Mouse (Mus musculus): ENCODE data around the gene Tm4sf19.

The Tm4sf19 gene

DNA sequence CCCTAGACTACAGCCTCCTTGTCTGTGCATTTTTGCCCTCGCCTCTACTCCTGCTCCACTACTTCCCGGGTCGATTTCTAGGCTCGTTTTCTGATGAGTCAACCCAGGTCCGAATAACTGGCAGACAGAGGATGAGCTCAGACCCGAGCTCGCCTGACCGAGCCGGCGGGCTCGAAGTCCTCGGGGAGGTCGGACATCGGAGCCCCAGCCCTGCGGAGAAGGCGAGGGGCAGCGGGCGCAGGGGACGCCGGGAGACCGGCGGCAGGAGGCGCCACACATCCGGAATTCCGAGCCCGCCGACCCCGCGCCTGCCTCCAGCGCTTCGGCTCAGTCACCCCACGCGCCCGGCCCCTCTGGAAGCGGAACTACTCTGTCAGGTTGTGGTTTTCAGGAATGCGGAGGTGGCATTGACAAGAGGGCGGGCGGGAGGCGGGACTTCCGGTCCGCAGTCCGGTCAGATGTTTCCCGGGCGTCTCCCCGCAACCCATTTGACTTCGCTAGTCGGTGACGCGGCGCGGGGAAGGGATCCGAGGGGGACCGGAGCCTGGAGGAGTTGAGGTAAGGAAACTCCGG lies 30.3 kb downstream of the Tm4sf19 start, which contains the start of gene Pcyt1a:
Pcyt1a (plus strand) TSS at position 448 of the 573 bp plus-strand sequence.
- peak; percentile 63 to 66 for DNase-seq (ENCODE audit: low spot score in 2 of 2)

DNA sequence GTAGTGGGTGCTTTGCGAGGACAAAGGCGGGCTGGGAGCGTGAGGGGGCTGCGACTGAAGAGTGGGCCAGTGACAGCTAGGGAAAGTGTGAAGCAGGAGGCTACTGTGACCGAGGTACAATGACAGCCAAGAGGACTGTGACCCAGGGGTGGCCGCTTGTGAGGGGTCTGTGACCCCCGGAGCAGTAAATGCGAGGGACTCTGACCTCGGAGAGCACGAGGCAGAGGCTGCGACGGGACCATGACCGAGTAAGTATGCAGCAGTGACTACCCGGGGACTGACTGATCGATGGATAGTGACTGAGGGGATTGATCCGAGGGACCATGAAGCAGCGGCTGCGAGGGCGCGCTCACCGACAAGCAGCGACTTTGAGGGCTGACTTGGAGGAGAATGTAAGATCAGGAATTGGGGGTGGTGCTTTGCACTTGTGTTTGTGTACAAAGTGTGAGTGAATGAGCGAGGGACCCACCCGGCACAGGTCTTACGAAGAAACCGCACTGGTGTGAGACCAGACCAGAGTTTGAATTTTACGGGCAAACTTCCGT lies 30.8 kb downstream of the Tm4sf19 start:
- DNase-seq (ENCODE audit: low spot score in 2 of 2) = peak; percentile 49 to 70

DNA sequence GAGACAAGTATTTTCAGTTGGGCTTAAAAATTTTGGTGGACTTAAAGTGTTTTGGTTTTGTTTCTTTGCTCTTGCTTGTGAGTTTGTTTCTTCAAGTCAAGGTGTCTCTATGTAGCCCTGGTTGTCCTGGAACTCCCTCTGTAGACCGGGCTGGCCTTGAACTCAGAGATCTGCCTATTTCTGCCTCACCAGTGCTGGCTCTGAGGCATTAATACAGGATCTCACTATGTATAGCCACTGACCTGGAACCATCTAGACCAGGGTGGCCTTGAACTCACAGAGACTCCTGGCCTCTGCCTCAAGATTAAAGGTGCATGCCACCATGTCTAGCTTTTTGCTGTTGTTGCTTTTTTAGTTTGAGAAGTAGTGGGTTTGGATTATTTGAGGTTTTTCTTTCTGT lies 31.6 kb downstream of the Tm4sf19 start:
- DNase-seq (ENCODE audit: low spot score in 2 of 2) = no peak

DNA sequence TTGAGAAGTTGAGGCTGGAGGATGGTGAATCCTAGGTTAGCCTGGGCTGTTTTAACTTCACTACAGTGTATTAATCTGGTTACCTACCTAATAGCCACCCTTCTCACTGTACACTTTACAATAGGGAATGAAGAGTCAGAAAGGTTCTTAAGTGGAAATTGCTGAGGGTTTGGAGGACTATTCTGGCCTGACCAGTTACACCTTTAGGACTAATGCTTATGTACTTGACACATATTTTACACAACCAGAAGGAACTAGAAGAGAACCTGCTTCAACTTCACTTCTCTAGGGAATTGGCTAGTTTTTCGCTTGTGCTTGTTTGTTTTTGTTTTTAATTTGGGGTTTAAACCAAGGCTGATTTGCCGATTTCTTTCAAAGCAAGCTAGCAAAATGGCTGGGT lies 32.8 kb downstream of the Tm4sf19 start:
- no peak for DNase-seq (ENCODE audit: low spot score in 2 of 2)

DNA sequence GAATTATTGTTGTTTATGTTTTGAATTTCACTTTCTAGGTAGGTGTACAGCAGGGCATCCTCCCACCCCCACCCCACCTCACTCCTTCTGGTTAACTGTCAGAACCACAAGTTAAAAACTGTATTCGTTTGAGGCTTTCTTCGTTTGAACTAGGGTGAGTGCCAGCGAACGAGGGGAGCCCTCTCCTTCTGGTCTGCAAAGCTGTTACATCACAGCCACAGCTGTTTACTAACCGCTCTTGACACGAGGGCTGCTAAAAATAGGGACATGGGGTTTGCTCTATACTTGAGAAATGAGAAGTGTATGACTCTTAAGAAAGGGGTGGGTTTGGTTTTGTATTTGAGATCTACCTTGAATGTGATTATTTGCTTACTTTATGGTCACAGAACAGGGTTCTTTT lies 33.8 kb downstream of the Tm4sf19 start:
- peak; percentile 80 to 82 for DNase-seq (ENCODE audit: low spot score in 2 of 2)

DNA sequence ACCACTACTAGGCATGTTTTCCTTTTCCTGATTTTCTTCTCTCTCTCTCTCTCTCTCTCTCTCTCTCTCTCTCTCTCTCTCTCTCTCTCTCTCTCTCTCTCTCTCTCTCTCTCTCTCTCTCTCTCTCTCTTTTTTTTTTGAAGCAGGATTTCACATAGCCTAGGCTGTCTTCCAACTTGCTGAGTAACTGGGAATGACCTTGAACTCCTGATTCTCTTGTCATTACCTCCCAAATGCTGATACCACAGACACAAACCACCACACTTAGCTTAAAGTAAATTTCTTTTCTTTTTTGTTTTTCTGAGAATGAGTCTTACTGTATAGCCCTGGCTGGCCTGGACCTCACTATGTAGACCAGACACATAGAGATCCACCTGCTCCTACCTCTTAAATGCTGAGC lies 34.4 kb downstream of the Tm4sf19 start:
- DNase-seq (ENCODE audit: low spot score in 2 of 2) = no peak

DNA sequence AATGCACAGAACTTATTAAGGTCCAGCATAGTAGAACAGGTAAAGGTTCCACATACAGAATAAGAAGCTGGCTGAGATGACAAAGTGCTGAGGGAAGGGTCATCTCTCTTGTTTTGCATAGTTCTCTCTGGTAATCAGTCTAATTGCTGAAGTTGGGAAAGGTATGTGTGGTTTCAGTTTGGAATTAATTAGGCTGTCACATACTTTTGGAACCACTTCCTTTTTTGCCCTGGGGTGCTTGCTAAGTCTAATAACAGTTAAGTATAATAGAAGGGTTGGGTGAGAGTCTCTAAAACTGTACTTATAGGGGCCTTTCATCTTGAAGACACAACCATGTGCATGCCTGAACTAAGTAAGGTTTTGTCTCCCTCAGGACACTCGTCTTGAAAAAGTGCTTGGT lies 36.4 kb downstream of the Tm4sf19 start:
- DNase-seq (ENCODE audit: low spot score in 2 of 2) = no peak

DNA sequence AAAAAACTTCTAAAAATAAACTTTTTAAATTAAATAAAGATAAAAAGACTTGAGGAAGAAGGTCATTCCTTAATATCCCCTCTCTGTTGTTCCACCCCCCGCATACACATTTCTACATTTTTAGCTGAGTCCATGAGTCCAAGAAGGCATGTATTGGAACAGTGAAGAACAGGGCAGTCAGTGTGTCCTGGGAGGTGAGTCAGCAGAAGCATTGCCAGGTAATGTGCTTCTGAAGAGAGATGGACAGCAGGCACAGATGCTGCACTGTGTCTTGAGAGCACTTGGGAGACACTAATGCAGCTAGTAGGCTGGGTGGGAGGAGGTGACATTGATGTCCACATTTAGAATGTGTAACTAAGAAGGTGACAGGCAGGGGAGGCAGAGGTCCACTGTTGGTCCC lies 37.0 kb downstream of the Tm4sf19 start:
- no peak for DNase-seq (ENCODE audit: low spot score in 2 of 2)

DNA sequence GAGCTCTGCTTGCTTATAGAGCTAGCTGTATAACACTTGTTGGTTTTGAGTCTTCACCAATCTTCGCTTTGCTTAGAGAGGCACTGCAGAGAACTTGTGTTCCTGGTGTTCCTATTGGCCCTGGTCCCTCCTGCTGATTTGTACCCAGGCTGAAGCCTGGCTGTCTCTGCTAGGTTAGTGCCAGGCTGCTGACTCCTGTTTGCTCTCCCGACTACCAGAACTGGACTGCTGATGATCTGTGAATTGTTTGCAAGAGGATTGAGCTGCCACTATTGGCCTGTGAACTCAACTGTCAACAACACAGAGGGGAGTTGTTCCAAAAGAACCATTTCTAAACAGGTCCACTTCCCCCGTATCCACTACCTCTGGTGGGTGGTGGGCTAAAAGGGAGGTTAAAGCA lies 41.1 kb downstream of the Tm4sf19 start:
- DNase-seq (ENCODE audit: low spot score in 2 of 2) = no peak

DNA sequence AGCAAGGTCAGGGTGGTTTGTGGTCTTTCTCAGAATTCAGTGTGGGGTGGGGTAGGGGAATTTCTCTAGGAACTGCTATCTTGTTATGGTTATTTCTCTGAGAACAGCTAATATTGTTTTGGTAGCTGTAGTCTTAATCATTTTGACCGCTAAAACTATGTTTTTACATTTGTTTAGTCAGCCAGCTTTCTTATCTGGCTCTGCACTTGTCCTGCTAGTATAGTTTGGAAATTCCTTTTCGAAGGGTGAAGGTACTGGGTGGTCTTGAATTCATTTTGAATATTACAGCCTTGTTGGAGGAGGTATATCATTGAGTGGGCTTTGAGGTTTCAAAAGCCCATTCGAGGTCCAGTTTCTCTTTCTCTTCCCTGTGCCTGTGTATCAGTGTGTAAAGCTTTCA lies 44.3 kb downstream of the Tm4sf19 start:
- peak in 1 of 2 experiments; percentile 56 for DNase-seq (ENCODE audit: low spot score in 2 of 2)

DNA sequence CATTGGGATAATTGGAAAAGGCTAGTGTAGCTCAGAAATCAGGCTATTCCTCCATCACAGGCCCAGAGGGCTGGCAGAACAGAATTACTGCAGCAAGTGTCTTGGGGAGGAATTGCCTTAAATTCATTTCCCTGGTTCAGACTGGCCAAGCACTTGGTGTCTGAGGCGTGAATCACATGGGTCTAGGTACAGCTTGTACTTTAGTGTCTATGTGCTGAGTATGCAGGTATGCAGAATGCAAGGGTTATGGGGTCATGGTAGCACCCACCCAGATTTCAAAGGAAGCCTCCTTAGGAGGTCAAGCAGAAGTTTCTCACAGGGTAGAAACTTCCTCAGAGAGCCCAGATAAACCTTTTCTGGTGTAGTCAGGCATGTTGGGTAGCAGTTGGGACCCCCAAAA lies 45.3 kb downstream of the Tm4sf19 start:
- no peak for DNase-seq (ENCODE audit: low spot score in 2 of 2)

DNA sequence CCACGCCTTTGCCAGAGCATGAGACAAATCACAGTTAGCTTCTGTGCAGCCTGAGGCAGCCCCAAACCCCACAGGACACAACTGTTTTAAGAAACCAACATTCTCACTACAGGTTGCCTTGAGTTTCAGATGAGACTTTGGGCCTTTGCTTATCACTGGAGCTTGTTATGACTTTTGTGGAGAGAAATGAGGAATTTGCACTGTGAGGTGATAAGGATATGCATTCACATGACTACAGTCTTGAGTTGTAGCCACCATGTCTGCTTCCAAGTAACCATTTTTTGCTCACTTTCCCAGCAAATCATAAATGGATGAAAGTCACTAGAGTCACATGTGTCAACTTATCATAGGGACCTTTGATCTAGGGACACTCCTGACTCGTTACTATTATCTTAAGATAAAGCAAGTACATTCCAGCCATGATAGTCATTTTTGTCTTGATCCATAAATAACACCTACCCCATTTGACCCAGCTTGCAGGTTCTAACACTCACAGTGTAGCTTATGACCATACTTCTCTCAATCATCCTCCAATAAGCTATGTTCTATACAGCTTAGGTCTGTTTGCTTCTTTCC lies 46.3 kb downstream of the Tm4sf19 start:
- DNase-seq (ENCODE audit: low spot score in 2 of 2) = no peak

DNA sequence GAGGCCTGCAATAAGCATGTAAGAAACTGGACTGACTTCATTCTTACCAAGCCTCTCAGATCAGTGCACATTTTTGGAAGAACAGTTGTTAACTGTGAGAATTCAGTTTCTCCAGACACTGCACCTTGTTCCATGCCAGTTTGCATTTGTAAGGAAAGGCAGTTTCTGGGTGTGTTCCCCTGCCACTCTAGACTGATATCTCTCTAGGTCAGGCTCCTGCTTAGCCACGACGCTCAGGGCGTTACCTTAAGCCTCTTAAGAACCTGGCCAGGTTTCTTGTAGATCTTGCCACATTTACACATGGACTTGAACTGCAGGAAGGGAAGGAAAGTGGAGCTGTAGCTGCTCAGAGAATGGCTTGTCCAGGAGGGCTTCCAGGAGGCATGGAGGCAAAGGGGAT lies 49.4 kb downstream of the Tm4sf19 start:
- DNase-seq (ENCODE audit: low spot score in 2 of 2) = no peak

DNA sequence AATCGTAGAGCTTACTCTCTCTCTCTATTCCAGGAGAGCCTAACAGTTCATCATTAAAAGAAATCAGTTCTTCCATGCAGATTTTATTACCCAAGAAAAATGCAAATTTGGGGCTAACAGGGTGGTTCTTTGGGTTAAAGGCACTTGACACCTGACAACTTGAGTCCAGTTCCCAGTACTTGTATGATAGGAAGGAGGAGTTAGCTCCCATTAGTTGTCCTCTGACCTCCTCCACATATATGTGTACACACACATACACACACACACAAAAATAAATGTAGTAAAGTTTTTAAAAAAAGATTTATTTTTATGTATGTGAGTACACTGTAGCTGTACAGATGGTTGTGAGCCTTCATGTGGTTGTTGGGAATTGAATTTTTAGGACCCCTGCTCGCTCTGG lies 49.8 kb downstream of the Tm4sf19 start:
- no peak for DNase-seq (ENCODE audit: low spot score in 2 of 2)

DNA sequence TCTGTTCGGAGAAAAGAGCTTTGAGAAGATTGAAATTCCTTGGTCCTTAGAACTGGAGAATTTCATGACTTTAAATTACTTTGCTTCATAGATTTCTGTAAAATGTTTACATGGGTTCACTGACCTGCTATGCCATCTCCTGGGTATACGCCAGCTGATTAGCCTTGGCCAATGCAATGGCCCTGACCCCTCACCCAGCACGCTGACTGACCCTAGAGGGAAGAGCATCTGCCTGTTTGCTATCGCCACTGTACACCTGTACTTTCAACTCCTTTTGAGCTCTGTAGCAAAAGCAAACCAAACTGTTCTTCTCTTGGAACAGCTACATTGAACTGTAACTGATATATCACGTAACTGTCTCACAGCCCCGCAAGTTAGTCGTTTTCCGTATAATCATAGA lies 52.8 kb downstream of the Tm4sf19 start:
- no peak for DNase-seq (ENCODE audit: low spot score in 2 of 2)

DNA sequence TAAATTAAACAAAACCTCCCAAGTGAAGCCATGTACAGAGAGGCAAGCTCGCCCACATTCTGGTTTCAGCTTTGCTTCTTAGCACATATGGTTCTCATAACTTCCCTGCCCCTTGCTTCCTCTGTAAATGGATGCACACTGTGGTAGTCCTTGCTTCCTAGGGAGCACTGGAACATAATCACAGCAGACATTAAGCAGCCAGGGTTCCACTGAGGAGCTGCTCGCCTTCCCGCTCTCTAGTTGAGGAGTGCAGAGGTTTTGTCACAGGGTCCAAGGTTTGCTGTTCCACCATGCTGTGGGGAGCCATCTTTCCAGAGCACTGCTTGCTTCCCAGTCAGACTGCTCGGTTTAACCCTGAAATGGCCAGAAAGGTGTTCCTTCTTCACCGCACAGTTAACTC lies 54.3 kb downstream of the Tm4sf19 start:
- no peak for DNase-seq (ENCODE audit: low spot score in 2 of 2)

DNA sequence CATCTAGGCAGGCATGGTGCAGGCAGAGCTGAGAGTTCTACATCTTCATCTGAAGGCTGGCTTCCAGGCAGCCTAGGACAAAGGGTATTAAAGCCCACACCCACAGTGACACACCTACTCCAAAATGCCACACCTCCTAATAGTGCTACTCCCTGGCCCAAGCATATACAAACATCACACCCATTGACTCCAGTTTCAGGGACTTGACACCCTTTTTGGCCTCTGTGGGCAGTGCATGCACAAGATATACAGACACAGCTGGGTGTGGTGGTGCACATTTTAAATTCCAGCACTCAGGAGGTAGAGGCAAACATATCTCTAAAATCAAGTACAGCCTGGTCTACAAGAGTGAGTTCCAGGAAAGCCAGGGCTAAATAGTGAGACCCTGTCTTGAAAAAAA lies 55.8 kb downstream of the Tm4sf19 start:
- no peak for DNase-seq (ENCODE audit: low spot score in 2 of 2)

DNA sequence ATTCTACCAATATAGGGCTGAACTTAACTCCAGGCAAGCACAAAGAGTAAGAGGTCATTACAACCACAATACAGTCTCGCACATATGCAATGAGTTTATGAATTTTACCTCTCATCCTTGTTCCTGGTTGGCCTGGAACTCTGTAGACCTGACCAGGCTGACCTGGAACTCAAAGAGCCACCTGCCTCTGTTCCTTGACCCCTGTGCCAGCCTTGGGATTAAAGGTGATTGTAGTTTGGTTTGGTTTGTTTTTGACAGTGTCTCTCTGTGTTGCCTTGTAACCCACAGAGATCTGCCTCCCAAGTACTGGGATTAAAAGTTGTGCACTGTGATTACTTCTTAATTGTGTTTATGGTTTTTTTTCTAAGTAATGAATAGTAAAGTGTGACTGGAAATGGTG lies 56.5 kb downstream of the Tm4sf19 start:
- no peak for DNase-seq (ENCODE audit: low spot score in 2 of 2)

Measured in natural killer cell, adult 2 months (primary cell).